Mouse (Mus musculus) liver (tissue): Measurements from ENCODE around the gene Mrpl30.
A peak's percentile ranks its signal among the peaks of the same experiment; 100 is the strongest.

ENCODE experiments used
- DNase-seq: peaks from one replicate; pipeline ENCODE4 v3.0.0-alpha.2; 2020; ENCODE audit warnings: mixed read lengths

Gene Mrpl30

DNA sequence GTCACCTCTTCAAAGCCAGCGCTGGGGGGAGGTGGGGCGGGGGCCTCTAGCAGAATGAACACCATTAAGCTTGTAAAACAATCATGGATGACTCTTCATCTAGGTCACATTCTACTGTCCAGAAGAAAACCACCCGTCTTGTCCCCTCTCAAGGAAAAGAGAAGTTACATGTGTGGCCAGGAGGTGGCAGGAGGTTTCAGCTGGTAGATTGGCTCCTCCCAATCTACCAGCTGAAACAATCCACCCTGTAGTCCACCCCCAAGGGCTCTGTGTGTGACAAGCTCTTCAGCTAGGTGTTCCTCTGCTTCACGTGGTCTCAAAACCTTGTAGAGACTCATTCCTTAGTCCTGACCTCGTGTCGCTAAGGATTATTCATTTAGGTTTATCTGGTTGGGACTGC is 12.9 kb downstream of the Mrpl30 start:
- DNase-seq: peak; percentile 27

GRCm38 (mm10) chr1:37912751-37913150 is 22.5 kb downstream of the Mrpl30 start:
- DNase-seq: no peak

GRCm38 (mm10) chr1:37916393-37916792 is 26.1 kb downstream of the Mrpl30 start, which contains the start of gene Lyg2:
TSS of gene Lyg2 (minus strand) at chr1:37916493.
- no peak for DNase-seq

DNA sequence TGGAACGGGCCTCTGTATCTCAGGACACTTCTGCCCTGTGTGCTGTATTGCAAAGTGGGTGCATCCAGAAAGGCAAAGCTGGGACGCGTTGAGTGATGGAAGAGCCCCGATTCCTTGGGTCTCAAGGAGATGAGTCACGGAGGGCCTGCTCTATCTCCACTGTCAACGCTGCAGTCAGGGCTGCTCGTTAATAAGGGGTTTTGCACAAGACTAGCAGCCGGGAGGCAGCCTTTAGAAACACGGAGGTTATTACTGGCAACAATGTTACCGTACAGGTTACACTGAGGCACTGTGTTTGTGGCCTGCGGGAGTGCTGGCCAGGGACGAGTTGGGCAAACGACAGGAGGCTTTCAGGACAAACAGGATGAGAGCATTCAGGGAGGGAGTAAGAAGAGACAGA is 27.4 kb downstream of the Mrpl30 start:
- DNase-seq: no peak

DNA sequence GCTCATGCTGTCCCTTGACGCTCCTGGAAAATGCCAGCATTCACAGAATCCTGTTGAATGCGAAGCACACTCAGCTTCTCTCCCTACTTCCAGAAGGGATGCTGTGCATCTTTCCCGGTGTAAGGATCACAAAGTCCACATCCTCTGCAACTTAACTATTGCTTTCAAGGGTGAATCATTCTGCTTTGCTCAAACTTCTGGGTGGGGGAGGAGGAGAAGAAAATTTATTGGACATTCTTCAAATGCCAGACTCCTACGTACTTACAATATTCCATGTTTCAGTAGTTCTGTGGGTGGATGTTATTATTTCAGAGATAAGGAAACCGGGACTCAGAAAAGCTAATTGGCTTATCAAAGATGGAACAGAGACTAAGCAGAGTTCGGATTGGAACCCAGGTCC is 27.8 kb downstream of the Mrpl30 start:
- no peak for DNase-seq

DNA sequence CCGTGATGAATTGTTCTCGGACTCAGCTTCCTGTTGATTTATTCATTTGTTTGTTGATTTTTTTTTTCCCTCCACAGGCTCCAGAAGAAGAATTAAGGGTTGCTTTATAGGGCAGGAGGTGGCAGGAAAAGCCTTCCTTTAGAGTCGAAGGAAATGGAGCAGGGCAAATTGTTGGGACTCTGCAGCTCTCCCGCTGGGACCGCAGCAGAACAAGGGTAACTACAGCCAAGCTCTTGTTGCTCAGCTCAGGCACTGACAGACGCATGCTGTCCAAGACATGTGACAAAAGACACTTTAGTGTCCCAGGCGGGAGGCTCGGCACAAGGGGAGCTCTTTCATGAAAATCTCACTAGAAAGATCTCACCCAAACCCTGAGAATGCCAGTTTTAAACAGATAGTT is 32.3 kb downstream of the Mrpl30 start:
- no peak for DNase-seq

DNA sequence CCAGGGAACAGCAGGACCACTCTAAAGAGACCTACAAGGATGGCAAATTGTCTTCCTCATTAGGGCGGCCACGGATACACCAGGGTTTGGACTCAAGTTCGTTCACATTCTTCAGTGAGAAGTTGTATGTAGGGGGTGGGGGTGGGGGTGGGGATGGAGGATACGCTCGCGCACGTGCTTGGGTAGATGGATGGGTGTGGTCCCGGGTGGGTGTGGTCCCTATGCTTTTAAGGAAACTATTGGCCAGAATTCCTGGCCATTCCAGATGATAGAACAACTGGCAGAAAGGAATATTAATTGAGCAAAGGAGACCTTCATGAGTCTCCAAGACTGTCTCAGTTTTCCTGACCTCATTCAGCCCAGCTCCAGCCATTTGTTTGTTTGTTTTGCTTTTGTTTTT is 35.7 kb downstream of the Mrpl30 start:
- DNase-seq: no peak

- DNase-seq: no peak
These were observed 41.5 kb downstream of the Mrpl30 start for GRCm38 (mm10) chr1:37931806-37932205.
